Mouse (Mus musculus): ENCODE data around the gene Prkcz. TPM values are rescaled to one million over a fixed set of nuclear protein-coding genes. Genes with fewer than 3 reads are reported as not detected.

Gene Prkcz
- polyA plus RNA-seq, 1 experiment from 2014 or later: 17.9 TPM

DNA sequence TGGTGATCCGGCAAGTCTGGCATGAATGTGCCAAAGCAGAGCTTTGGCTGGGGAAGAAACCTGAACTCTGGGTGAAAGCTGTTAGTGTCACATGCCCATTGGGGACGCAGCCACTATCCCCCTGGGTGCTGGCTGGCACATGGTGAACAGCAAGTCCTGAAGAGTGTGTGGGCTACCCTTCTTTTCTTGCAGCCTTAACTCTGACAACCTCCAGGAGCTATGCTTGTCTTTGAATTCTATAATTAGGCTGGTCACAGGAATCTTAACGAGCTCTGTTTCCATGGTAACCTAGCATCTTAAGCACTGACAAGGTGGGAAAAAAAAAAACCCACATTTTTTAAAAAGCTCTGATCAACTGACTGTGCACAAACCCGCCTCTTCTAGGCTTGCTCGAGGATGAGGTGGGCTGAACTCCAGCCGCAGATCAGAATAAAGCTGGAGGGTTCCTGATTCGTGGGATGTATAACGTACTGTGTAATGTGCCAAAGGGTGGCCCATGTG, 55.6 kb downstream of the Prkcz start:
- ATAC-seq (ENCODE audit: insufficient read depth, low FRiP score, low read depth): no peak
- no peaks in the 10 kb centered on the region for H3K27me3 ChIP-seq (replicated peaks)
- H3K9me3 ChIP-seq: no peaks in the 10 kb centered on the region
- H3K4me2 ChIP-seq: no peak overlapping the region
- no peak overlapping the region for H3K27ac ChIP-seq
- H3K4me3 ChIP-seq (replicated peaks): no peak overlapping the region
- no peaks in the 10 kb centered on the region for H3K36me3 ChIP-seq
- peaks cover 8% of the 10 kb centered on the region for H3K4me1 ChIP-seq
- no peak overlapping the region for H3K9ac ChIP-seq
- WGBS: 69% methylated on average over 8 of the region's 8 CpGs

- Histone ChIP-seq H3K4me3 (replicated peaks) (no peak overlapping the region), H3K4me2 (no peak overlapping the region), H3K4me1 (peaks cover 8% of the 10 kb centered on the region), H3K27ac (no peak overlapping the region), H3K9me3 (no peaks in the 10 kb centered on the region), H3K9ac (no peak overlapping the region), H3K27me3 (replicated peaks) (no peaks in the 10 kb centered on the region), H3K36me3 (no peaks in the 10 kb centered on the region)
- 82% methylated on average over 7 of the region's 7 CpGs for WGBS
- ATAC-seq (ENCODE audit: insufficient read depth, low FRiP score, low read depth): no peak
Observed at GRCm38 (mm10) chr4:155304508-155305096, 56.6 kb downstream of the Prkcz start.

DNA sequence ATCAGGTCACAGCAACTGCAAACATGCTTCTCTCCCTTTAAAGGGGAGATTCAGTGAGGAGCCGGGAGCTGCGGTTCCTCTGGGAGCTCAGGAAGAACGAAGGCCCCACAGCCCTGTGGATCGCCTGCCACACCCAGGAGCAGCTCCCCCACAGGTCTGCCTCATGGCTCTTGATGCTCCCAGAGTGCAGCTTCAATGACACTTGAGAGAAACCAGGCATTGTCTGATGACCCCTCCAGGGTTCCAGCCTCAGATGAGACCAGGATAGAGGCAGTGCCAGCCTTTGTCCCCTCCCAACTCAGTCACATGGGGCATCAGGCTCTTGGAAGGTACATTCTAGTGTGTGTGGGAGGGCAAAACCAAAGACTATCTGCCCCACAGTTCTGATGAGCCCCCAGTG, 59.2 kb downstream of the Prkcz start:
- Histone ChIP-seq H3K27me3 (replicated peaks) (no peaks in the 10 kb centered on the region), H3K9me3 (no peaks in the 10 kb centered on the region), H3K27ac (no peak overlapping the region), H3K4me3 (replicated peaks) (no peak overlapping the region), H3K4me2 (no peak overlapping the region), H3K4me1 (no peaks in the 10 kb centered on the region), H3K36me3 (no peaks in the 10 kb centered on the region), H3K9ac (no peak overlapping the region)
- 34% methylated on average over 4 of the region's 4 CpGs for whole genome bisulfite sequencing
- no peak for ATAC-seq (ENCODE audit: insufficient read depth, low FRiP score, low read depth)

GRCm38 (mm10) chr4:155301098-155301447, 60.1 kb downstream of the Prkcz start:
- H3K9me3 ChIP-seq: no peaks in the 10 kb centered on the region
- no peak for ATAC-seq (ENCODE audit: insufficient read depth, low FRiP score, low read depth)
- no peaks in the 10 kb centered on the region for H3K4me1 ChIP-seq
- no peaks in the 10 kb centered on the region for H3K36me3 ChIP-seq
- H3K4me2 ChIP-seq: no peak overlapping the region
- H3K27me3 ChIP-seq (replicated peaks): no peaks in the 10 kb centered on the region
- no peak overlapping the region for H3K27ac ChIP-seq
- no peak overlapping the region for H3K9ac ChIP-seq
- 79% methylated on average over 7 of the region's 7 CpGs for WGBS
- H3K4me3 ChIP-seq (replicated peaks): no peak overlapping the region

DNA sequence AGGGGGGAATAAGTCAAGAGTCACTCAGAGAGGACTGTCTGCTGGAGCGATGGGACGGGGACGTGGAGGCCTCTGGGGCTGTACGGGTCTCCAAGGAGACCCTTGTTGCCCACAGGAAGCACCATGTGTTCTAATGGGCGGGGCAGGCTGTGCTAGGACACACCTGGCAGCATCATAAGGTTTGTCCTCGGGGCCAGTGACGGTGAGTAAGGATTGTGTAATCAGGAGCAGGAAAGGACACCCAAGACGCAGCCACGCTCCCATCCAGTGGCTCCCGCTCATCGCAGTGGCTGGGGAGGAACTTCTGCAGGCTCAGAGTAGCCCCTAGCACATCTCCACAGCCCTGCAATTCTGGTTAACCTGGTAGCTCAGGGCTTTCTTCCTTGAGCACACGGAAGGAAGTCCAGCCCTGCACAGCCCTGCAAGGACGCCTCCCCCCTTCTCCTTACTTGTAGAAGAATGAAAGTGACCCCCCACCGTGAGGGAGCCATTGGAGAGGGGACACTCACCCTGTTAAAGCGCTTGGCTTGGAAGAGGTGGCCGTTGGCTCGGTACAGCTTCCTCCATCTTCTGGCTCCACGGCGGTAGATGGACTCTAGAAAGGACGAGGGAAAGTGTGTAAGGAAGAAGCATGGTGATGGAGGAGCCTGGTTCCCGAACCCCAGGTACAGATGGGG, 60.6 kb downstream of the Prkcz start:
- Histone ChIP-seq H3K9me3 (no peaks in the 10 kb centered on the region), H3K27me3 (replicated peaks) (no peaks in the 10 kb centered on the region), H3K36me3 (no peaks in the 10 kb centered on the region), H3K4me2 (no peak overlapping the region), H3K27ac (no peak overlapping the region), H3K9ac (no peak overlapping the region), H3K4me3 (replicated peaks) (no peak overlapping the region), H3K4me1 (no peaks in the 10 kb centered on the region)
- 73% methylated on average over 21 of the region's 21 CpGs for WGBS
- ATAC-seq (ENCODE audit: insufficient read depth, low FRiP score, low read depth): no peak

GRCm38 (mm10) chr4:155298826-155299225, 62.3 kb downstream of the Prkcz start:
- Histone ChIP-seq H3K27ac (no peak overlapping the region), H3K9ac (no peak overlapping the region), H3K36me3 (no peaks in the 10 kb centered on the region), H3K4me1 (no peaks in the 10 kb centered on the region), H3K9me3 (no peaks in the 10 kb centered on the region), H3K4me3 (replicated peaks) (no peak overlapping the region), H3K4me2 (no peak overlapping the region), H3K27me3 (replicated peaks) (no peaks in the 10 kb centered on the region)
- ATAC-seq (ENCODE audit: insufficient read depth, low FRiP score, low read depth): no peak
- 81% methylated on average over 4 of the region's 4 CpGs for WGBS

GRCm38 (mm10) chr4:155297057-155297456, 64.1 kb downstream of the Prkcz start:
- 49% methylated on average over 2 of the region's 2 CpGs for WGBS
- Histone ChIP-seq H3K27me3 (replicated peaks) (no peaks in the 10 kb centered on the region), H3K4me2 (no peak overlapping the region), H3K36me3 (no peaks in the 10 kb centered on the region), H3K9me3 (no peaks in the 10 kb centered on the region), H3K4me1 (no peaks in the 10 kb centered on the region), H3K27ac (no peak overlapping the region), H3K4me3 (replicated peaks) (no peak overlapping the region), H3K9ac (no peak overlapping the region)
- no peak for ATAC-seq (ENCODE audit: insufficient read depth, low FRiP score, low read depth)

- no peak overlapping the region for H3K27ac ChIP-seq
- no peaks in the 10 kb centered on the region for H3K9me3 ChIP-seq
- 57% methylated on average over 4 of the region's 4 CpGs for WGBS
- ATAC-seq (ENCODE audit: insufficient read depth, low FRiP score, low read depth): no peak
- no peak overlapping the region for H3K4me2 ChIP-seq
- no peaks in the 10 kb centered on the region for H3K36me3 ChIP-seq
- no peaks in the 10 kb centered on the region for H3K4me1 ChIP-seq
- H3K9ac ChIP-seq: no peak overlapping the region
- no peaks in the 10 kb centered on the region for H3K27me3 ChIP-seq (replicated peaks)
- H3K4me3 ChIP-seq (replicated peaks): no peak overlapping the region
Observed at GRCm38 (mm10) chr4:155295996-155296395, 65.2 kb downstream of the Prkcz start.

- H3K4me2 ChIP-seq: no peak overlapping the region
- H3K36me3 ChIP-seq: no peaks in the 10 kb centered on the region
- H3K27me3 ChIP-seq (replicated peaks): no peaks in the 10 kb centered on the region
- no peak overlapping the region for H3K4me3 ChIP-seq (replicated peaks)
- H3K9me3 ChIP-seq: no peaks in the 10 kb centered on the region
- H3K4me1 ChIP-seq: no peaks in the 10 kb centered on the region
- no peak for ATAC-seq (ENCODE audit: insufficient read depth, low FRiP score, low read depth)
- no peak overlapping the region for H3K9ac ChIP-seq
- H3K27ac ChIP-seq: no peak overlapping the region
- 78% methylated on average over 10 of the region's 10 CpGs for WGBS
Observed at GRCm38 (mm10) chr4:155295026-155295590, 66.1 kb downstream of the Prkcz start.

GRCm38 (mm10) chr4:155294381-155294780, 66.8 kb downstream of the Prkcz start:
- H3K4me1 ChIP-seq: no peaks in the 10 kb centered on the region
- H3K4me3 ChIP-seq (replicated peaks): no peak overlapping the region
- no peak overlapping the region for H3K4me2 ChIP-seq
- H3K27me3 ChIP-seq (replicated peaks): no peaks in the 10 kb centered on the region
- ATAC-seq (ENCODE audit: insufficient read depth, low FRiP score, low read depth): no peak
- no peak overlapping the region for H3K27ac ChIP-seq
- H3K36me3 ChIP-seq: no peaks in the 10 kb centered on the region
- no peak overlapping the region for H3K9ac ChIP-seq
- WGBS: 91% methylated on average over 14 of the region's 14 CpGs
- H3K9me3 ChIP-seq: no peaks in the 10 kb centered on the region

- WGBS: 82% methylated on average over 10 of the region's 10 CpGs
- Histone ChIP-seq H3K9ac (no peak overlapping the region), H3K9me3 (no peaks in the 10 kb centered on the region), H3K4me1 (no peaks in the 10 kb centered on the region), H3K27ac (no peak overlapping the region), H3K36me3 (no peaks in the 10 kb centered on the region), H3K4me2 (no peak overlapping the region), H3K27me3 (replicated peaks) (no peaks in the 10 kb centered on the region), H3K4me3 (replicated peaks) (no peak overlapping the region)
- no peak for ATAC-seq (ENCODE audit: insufficient read depth, low FRiP score, low read depth)
Observed at GRCm38 (mm10) chr4:155292863-155293262, 68.3 kb downstream of the Prkcz start.

GRCm38 (mm10) chr4:155290045-155290444, 71.1 kb downstream of the Prkcz start:
- Histone ChIP-seq H3K27me3 (replicated peaks) (no peaks in the 10 kb centered on the region), H3K9me3 (no peaks in the 10 kb centered on the region), H3K4me2 (no peak overlapping the region), H3K4me3 (replicated peaks) (no peak overlapping the region), H3K36me3 (no peaks in the 10 kb centered on the region), H3K4me1 (no peaks in the 10 kb centered on the region), H3K9ac (no peak overlapping the region), H3K27ac (no peak overlapping the region)
- 81% methylated on average over 7 of the region's 7 CpGs for WGBS
- ATAC-seq (ENCODE audit: insufficient read depth, low FRiP score, low read depth): no peak

Measured in stomach, embryonic 15.5 days (tissue).